Mouse (Mus musculus): ENCODE measurements around the gene Shd. TPM values are rescaled to one million over a fixed set of nuclear protein-coding genes. Genes with fewer than 3 reads are reported as not detected.

Shd gene
- 2.5 TPM for total RNA-seq (2023)

DNA sequence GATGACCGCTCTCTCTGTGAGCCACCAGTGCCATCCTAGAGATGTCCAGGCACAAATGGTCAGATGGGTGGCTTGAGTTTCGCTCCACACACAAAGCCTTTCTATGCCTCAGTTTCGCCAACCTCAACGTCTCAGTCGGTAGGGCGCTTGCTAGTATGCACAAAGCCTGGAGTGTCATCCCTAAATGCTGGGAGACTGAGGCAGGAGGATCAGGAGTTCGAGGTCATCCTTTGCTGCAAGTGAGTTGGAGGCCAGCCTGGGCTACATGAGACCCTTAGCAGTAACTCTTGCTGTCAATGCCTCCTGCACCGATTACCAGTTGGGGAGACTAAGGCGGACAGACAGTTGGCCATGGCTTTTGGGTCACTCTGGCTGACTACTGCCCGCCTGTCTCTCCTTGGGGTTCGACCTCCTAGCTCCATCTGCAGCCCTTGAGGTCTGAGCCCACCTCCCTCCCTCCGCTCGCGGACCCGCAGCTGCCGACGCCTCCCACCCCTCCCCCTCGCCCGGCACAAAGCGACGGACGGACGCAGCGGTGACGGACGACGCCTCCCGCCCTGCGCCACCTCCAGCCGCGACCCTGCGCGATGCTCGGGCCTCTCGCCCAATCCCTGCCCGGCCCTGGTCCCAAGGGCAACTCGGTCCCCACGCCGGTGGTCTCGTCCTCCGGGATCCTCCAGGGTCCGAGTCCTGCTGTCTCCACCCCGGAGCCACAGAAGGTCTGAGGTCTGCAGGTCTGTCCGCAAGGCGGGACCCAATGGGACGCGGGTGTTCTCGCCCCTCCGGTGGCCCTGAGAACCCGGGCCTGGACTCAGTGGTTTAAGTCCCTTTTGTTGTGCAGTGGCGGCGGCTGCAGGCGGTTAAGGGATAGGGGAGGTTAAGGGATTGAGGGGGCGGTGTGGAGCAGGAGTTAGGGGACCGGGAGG is at the start of gene Shd:
Gene Shd, plus strand, starts transcription at position 502 of the 926 bp plus-strand sequence.

DNA sequence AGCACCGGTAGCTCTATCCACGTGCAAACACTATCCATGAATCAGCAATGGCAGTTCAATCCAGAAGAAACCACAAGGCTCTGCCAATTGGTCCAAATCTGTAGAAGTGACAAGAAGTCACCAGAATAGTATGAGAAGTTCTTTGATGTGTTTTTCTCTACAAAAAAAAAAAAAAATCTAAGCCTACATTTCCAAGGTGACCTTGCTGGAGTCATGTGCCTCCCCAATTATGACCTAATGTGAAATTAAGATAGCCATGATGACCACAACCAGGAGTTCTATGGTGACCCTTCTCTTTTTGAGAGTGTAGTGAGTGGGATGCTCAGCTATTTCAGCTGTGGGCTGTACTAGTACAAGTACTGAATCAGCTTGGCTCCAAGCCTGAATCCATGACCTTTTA is 20.9 kb upstream of the Shd start, which contains the start of gene Zfp119b:
Gene Zfp119b, minus strand, starts transcription at position 101 of the 400 bp plus-strand sequence.

DNA sequence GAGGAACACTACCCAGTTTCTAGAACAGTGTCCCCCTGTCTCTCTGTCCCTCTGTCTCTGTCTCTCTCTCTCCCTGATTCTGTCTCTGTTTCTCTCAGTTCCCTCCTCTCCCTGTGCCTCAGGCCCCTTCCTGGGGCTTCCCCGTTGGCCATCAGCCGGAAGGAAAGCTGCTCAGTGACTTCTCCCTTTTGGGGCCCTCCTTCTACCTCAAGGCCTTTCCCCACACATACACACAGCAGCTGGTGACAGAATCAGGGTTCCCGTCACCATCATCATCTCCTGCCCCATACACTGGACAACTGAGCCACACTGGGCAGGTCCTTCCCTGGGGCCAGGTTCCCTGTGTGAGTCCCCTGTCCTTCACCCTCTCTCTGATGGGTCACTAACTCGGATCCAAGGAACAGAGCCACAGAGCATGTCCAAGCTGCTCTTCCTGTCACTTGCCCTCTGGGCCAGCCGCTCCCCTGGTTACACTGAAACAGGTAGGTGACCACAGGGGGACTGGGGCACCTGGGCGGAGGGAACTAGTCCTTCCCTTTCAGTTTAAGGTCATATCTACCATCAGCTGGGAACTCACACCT is 17.7 kb upstream of the Shd start, which contains the start of gene Ebi3:
Gene Ebi3, plus strand, starts transcription at position 194 of the 581 bp plus-strand sequence.

DNA sequence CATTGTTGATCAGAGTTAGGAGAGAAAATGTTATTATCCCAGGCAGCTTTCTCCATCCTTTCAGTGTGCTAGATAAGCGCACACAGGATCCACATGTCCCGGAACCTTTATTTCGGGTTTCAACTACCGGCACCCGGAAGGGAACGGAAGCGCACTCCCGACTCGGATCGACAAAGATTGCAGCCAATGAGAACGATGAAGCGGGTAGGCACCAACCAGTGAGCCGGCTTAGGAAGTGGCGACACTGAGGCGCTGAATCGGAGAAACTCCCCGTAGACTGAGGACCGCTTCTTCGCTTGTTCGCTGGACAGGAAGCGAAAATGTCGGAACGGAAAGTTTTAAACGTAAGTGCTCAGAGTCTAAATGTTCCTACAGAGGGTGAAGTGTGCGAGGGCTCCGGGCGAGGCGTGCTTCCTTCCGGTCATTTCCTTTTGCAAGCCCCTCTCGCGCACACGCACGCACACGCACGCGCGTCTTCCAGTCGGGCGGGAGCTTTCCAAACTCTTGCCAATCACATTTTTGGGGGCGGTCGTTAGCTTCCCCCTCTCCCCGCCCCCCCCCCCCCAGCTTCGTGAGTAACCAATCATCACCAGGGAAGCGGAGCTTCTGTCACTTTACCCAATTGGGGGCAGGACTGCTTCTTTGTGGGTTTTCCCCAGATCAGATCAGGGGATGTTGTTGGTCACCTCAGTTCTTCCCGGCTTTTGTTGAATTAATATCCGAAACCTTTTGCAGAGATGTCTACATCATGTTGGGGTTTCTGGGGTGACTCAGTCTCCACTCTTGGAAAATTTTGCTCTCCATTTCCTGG is 11.1 kb upstream of the Shd start, which contains the start of gene Yju2:
Gene Yju2, plus strand, starts transcription at position 182 of the 811 bp plus-strand sequence.

DNA sequence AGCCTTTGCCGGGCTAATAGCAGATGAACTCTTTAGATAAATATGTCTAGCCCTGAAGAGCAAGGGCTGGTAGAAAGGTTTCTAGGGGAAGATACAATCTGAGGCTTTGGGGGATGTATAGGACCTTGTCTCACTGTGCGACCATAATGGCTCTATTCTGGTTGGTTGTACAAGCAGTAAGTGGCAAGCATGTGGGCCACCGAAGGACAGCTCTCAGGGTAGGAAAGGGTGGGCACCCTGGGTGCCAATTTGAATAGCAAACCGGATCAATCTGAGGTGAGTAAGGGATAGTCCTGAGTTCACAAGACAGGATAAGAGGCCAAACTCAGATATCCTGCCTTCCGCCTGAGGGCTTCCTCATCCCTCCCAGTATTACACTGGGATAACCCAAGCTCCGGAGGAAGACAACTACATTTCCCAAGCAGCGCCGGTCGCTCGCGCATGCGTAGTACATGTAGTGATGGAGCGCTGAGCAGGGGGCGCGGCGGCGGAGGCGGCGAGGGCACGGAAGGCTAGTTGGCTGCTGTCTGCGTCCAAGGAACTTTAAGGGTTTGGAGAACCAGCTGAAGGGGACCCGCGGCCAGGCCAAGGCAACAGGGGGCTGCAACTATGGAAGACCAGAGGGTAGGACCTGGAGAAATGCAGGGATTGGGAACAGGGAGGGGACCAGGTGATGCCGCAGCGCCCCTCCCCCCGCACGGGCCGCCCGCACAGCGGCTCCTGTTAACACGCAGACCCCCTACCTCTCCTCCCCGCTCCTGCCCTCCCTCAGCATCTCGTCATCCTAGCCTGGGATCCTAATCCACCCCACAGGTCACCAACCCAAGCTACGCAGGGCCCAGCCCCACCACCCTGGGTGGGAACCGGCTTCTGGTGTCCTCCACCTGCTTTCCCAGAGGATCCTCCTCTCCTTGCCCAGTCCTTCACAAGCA is 16.0 kb downstream of the Shd start, which contains the start of gene Fsd1:
Gene Fsd1, plus strand, starts transcription at position 480 of the 932 bp plus-strand sequence.

DNA sequence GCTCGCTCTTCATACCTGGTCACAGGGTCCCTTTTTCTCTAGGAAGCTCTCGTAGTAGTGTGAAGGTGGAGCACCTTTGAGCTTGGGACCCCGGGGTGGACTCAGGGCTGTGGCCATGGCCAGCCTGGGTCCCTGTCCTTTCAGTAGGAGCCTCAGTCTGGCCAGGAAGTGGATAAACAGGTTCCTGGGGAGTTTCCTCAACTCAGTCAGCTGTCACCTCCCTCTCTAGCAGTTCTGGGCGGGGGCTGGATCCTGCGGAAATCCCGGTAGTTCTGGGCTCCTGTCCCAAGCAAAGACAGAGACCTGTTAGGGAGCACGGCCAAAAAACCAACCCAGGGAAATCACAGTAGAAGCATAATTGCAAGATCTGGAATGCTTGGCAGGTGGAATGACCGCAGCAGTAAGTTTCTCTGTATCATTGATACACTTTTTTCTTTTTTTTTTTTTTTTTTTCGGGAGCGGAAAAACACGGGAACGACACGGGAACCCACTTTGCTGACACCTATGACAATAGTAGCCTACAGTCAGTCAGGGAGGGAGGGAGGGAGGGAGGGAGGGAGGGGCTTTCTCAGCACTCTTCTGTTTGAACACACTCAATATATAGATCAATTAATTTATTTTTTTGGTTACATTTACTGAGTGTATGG is 35.3 kb downstream of the Shd start, which contains the start of the genes Stap2 and Mpnd:
Gene Stap2, minus strand, starts transcription at position 170 of the 647 bp plus-strand sequence.
Gene Mpnd, plus strand, starts transcription at position 297 of the 647 bp plus-strand sequence.

Other genes starting within 250 kb of the Shd start
- 2.7 TPM for gene Adgre4, start 220.5 kb upstream of the Shd start, total RNA-seq (2023)
- 17.6 TPM for gene Zfp119a, start 91.5 kb upstream of the Shd start, total RNA-seq (2023)
- gene Zfp959, start 78.4 kb upstream of the Shd start, total RNA-seq (2023), result 29.9 TPM
- gene Zfp119b, start 21.0 kb upstream of the Shd start, total RNA-seq (2023), result 5.0 TPM
- gene Ebi3, start 17.8 kb upstream of the Shd start, total RNA-seq (2023), result 2.3 TPM
- gene Yju2, start 11.4 kb upstream of the Shd start, total RNA-seq (2023), result 51.7 TPM
- not detected for gene Fsd1, start 16.0 kb downstream of the Shd start, total RNA-seq (2023)
- gene Stap2, start 35.1 kb downstream of the Shd start, total RNA-seq (2023), result 0.88 TPM
- 56.3 TPM for gene Mpnd, start 35.2 kb downstream of the Shd start, total RNA-seq (2023)
- 106 TPM for gene Sh3gl1, start 66.2 kb downstream of the Shd start, total RNA-seq (2023)
- gene Chaf1a, start 70.0 kb downstream of the Shd start, total RNA-seq (2023), result 1.3 TPM
- gene Ubxn6, start 104.6 kb downstream of the Shd start, total RNA-seq (2023), result 73.3 TPM
- gene Hdgfl2, start 109.2 kb downstream of the Shd start, total RNA-seq (2023), result 96.3 TPM
- gene Plin4, start 139.3 kb downstream of the Shd start, total RNA-seq (2023), result not detected
- gene Plin5, start 147.1 kb downstream of the Shd start, total RNA-seq (2023), result not detected
- gene Lrg1, start 151.5 kb downstream of the Shd start, total RNA-seq (2023), result not detected
- 0.15 TPM for gene Sema6b, start 169.9 kb downstream of the Shd start, total RNA-seq (2023)
- 10.3 TPM for gene Tnfaip8l1, start 192.0 kb downstream of the Shd start, total RNA-seq (2023)
- 41.8 TPM for gene Mydgf, start 213.5 kb downstream of the Shd start, total RNA-seq (2023)
- 44.0 TPM for gene Dpp9, start 248.4 kb downstream of the Shd start, total RNA-seq (2023)

Measured in CD4-positive naive resting alpha-beta T cell, adult 76 days (primary cell).